Mouse (Mus musculus): ENCODE data around the gene Gm47996. TPM values are rescaled to one million over a fixed set of nuclear protein-coding genes. Genes with fewer than 3 reads are reported as not detected.

Gm47996 gene
- polyA plus RNA-seq, 1 experiment, result not detected

GRCm38 (mm10) chr1:151223377-151223776 is 13.4 kb downstream of the Gm47996 start:
- Histone ChIP-seq H3K27ac (replicated peaks; ENCODE audit: low read depth, low read length) (no peak overlapping the region), H3K4me1 (ENCODE audit: control insufficient read depth, insufficient read depth, insufficient read length, low read length) (no peaks in the 10 kb centered on the region), H3K4me3 (ENCODE audit: insufficient read depth, low read depth, low read length) (no peak overlapping the region)

- H3K27ac ChIP-seq (replicated peaks; ENCODE audit: low read depth, low read length), result no peak overlapping the region
- H3K4me3 ChIP-seq (ENCODE audit: insufficient read depth, low read depth, low read length), result no peak overlapping the region
- peaks cover 2% of the 10 kb centered on the region for H3K4me1 ChIP-seq (ENCODE audit: control insufficient read depth, insufficient read depth, insufficient read length, low read length)
Observed at GRCm38 (mm10) chr1:151224536-151224935, 14.6 kb downstream of the Gm47996 start.

GRCm38 (mm10) chr1:151227506-151227905 is 17.6 kb downstream of the Gm47996 start:
- peaks cover 2% of the 10 kb centered on the region for H3K4me1 ChIP-seq (ENCODE audit: control insufficient read depth, insufficient read depth, insufficient read length, low read length)
- H3K4me3 ChIP-seq (ENCODE audit: insufficient read depth, low read depth, low read length), result no peak overlapping the region
- H3K27ac ChIP-seq (replicated peaks; ENCODE audit: low read depth, low read length), result no peak overlapping the region

- Histone ChIP-seq H3K27ac (replicated peaks; ENCODE audit: low read depth, low read length) (0 out of 2 replicates have a peak overlapping the region, but pooled peaks have one; percentile 50), H3K4me1 (ENCODE audit: control insufficient read depth, insufficient read depth, insufficient read length, low read length) (peaks cover 2% of the 10 kb centered on the region), H3K4me3 (ENCODE audit: insufficient read depth, low read depth, low read length) (no peak overlapping the region)
Observed at GRCm38 (mm10) chr1:151228320-151228989, 18.5 kb downstream of the Gm47996 start.

- peaks cover 2% of the 10 kb centered on the region for H3K4me1 ChIP-seq (ENCODE audit: control insufficient read depth, insufficient read depth, insufficient read length, low read length)
- H3K4me3 ChIP-seq (ENCODE audit: insufficient read depth, low read depth, low read length), result no peak overlapping the region
- no peak overlapping the region for H3K27ac ChIP-seq (replicated peaks; ENCODE audit: low read depth, low read length)
Observed at GRCm38 (mm10) chr1:151232346-151232745, 22.4 kb downstream of the Gm47996 start.

GRCm38 (mm10) chr1:151233756-151234155 is 23.8 kb downstream of the Gm47996 start:
- no peak overlapping the region for H3K27ac ChIP-seq (replicated peaks; ENCODE audit: low read depth, low read length)
- peaks cover 2% of the 10 kb centered on the region; the same call in 1 of the 2 replicates for H3K4me1 ChIP-seq (ENCODE audit: control insufficient read depth, insufficient read depth, insufficient read length, low read length)
- no peak overlapping the region for H3K4me3 ChIP-seq (ENCODE audit: insufficient read depth, low read depth, low read length)

- H3K27ac ChIP-seq (replicated peaks; ENCODE audit: low read depth, low read length), result no peak overlapping the region
Observed at GRCm38 (mm10) chr1:151235574-151235973, 25.6 kb downstream of the Gm47996 start.

GRCm38 (mm10) chr1:151236141-151236930 is 26.4 kb downstream of the Gm47996 start:
- Histone ChIP-seq H3K27ac (replicated peaks; ENCODE audit: low read depth, low read length) (no peak overlapping the region), H3K4me3 (ENCODE audit: insufficient read depth, low read depth, low read length) (no peak overlapping the region), H3K4me1 (ENCODE audit: control insufficient read depth, insufficient read depth, insufficient read length, low read length) (peaks cover 3% of the 10 kb centered on the region; the same call in 1 of the 2 replicates)

More at GRCm38 (mm10) chr1:151235574-151235973, 25.6 kb downstream of the Gm47996 start:
- H3K4me1 ChIP-seq (ENCODE audit: control insufficient read depth, insufficient read depth, insufficient read length, low read length), result peaks cover 3% of the 10 kb centered on the region; the same call in 1 of the 2 replicates
- no peak overlapping the region for H3K4me3 ChIP-seq (ENCODE audit: insufficient read depth, low read depth, low read length)

GRCm38 (mm10) chr1:151237780-151238179 is 27.8 kb downstream of the Gm47996 start:
- Histone ChIP-seq H3K4me3 (ENCODE audit: insufficient read depth, low read depth, low read length) (no peak overlapping the region), H3K4me1 (ENCODE audit: control insufficient read depth, insufficient read depth, insufficient read length, low read length) (peaks cover 3% of the 10 kb centered on the region; the same call in 1 of the 2 replicates), H3K27ac (replicated peaks; ENCODE audit: low read depth, low read length) (no peak overlapping the region)

GRCm38 (mm10) chr1:151243332-151243731 is 33.4 kb downstream of the Gm47996 start:
- H3K27ac ChIP-seq (replicated peaks; ENCODE audit: low read depth, low read length), result no peak overlapping the region
- peaks cover 3% of the 10 kb centered on the region; the same call in 1 of the 2 replicates for H3K4me1 ChIP-seq (ENCODE audit: control insufficient read depth, insufficient read depth, insufficient read length, low read length)
- no peak overlapping the region for H3K4me3 ChIP-seq (ENCODE audit: insufficient read depth, low read depth, low read length)

- no peak overlapping the region for H3K27ac ChIP-seq (replicated peaks; ENCODE audit: low read depth, low read length)
- no peak overlapping the region for H3K4me3 ChIP-seq (ENCODE audit: insufficient read depth, low read depth, low read length)
- peaks cover 3% of the 10 kb centered on the region; the same call in 1 of the 2 replicates for H3K4me1 ChIP-seq (ENCODE audit: control insufficient read depth, insufficient read depth, insufficient read length, low read length)
Observed at GRCm38 (mm10) chr1:151244013-151244412, 34.1 kb downstream of the Gm47996 start.

GRCm38 (mm10) chr1:151244761-151245160 is 34.8 kb downstream of the Gm47996 start:
- H3K4me3 ChIP-seq (ENCODE audit: insufficient read depth, low read depth, low read length), result no peak overlapping the region
- H3K4me1 ChIP-seq (ENCODE audit: control insufficient read depth, insufficient read depth, insufficient read length, low read length), result no peaks in the 10 kb centered on the region
- no peak overlapping the region for H3K27ac ChIP-seq (replicated peaks; ENCODE audit: low read depth, low read length)

- no peak overlapping the region for H3K4me3 ChIP-seq (ENCODE audit: insufficient read depth, low read depth, low read length)
Observed at GRCm38 (mm10) chr1:151245165-151245564, 35.2 kb downstream of the Gm47996 start.

GRCm38 (mm10) chr1:151245846-151246245 is 35.9 kb downstream of the Gm47996 start:
- Histone ChIP-seq H3K4me1 (ENCODE audit: control insufficient read depth, insufficient read depth, insufficient read length, low read length) (no peaks in the 10 kb centered on the region), H3K27ac (replicated peaks; ENCODE audit: low read depth, low read length) (no peak overlapping the region), H3K4me3 (ENCODE audit: insufficient read depth, low read depth, low read length) (no peak overlapping the region)

More at GRCm38 (mm10) chr1:151245165-151245564, 35.2 kb downstream of the Gm47996 start:
- Histone ChIP-seq H3K4me1 (ENCODE audit: control insufficient read depth, insufficient read depth, insufficient read length, low read length) (no peaks in the 10 kb centered on the region), H3K27ac (replicated peaks; ENCODE audit: low read depth, low read length) (no peak overlapping the region)

- Histone ChIP-seq H3K27ac (replicated peaks; ENCODE audit: low read depth, low read length) (no peak overlapping the region), H3K4me3 (ENCODE audit: insufficient read depth, low read depth, low read length) (peak overlapping the region; percentile 40; the same call in 1 of the 2 replicates), H3K4me1 (ENCODE audit: control insufficient read depth, insufficient read depth, insufficient read length, low read length) (no peaks in the 10 kb centered on the region)
Observed at GRCm38 (mm10) chr1:151250109-151250508, 40.2 kb downstream of the Gm47996 start.

All from brown adipose tissue, adult 24 weeks (tissue).